Mouse (Mus musculus) T-cell, adult 2 months (primary cell): ENCODE data around the gene Gm44502.

ENCODE experiments used
- DNase-seq: peaks from one replicate; pipeline ENCODE4 v3.0.0; 2022; ENCODE audit warnings: low spot score

Gm44502 gene

DNA sequence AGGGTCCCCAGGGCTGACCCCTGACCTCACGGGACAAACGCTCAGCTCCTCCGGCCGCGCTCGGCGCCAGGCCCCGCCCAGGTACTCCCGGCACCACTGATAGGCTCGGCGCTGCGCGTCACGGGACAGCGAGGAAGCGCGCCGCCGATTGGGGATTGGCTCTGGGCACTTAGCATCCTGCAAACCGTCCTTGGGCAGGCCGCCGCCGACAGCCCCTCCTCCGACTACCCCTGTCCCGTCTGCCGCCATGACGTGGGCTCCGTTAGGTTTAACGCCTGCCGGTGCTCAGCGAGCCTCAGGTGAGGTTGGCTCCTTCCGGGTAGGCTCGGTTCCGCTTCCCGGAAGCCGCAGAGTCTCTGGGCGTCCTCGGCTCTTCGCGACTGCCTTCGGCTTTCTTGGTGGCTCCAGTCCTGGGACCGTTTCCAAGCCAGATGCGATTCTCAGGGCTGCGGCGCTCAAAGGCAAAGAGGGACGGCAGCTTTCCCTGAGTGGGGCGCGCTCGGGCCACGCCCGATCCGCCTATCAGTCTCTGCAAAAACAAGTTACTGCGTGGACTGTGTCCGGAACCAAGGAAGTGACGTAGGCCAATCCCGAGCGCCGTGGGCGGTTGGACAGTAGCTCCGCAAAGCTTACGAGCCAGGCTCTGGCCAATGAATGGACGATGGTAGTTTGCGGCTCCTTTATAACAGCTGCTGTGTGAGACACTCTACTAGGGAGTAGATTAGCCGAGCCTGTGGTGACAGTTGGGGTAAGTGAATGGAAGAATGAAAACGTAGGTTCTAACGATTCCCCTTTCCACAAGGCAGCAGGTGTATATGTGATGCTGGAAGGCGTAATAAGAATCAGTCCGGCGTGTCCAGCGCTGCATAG is at the start of gene Gm44502, which contains the start of the genes C730034F03Rik and Chkb:
TSS of gene Gm44502 (minus strand) at position 345 of the 870 bp plus-strand sequence.
TSS of gene C730034F03Rik (plus strand) at position 238 of the 870 bp plus-strand sequence.
TSS of gene Chkb (minus strand) at position 557 of the 870 bp plus-strand sequence.
- peak; percentile 94 for DNase-seq

DNA sequence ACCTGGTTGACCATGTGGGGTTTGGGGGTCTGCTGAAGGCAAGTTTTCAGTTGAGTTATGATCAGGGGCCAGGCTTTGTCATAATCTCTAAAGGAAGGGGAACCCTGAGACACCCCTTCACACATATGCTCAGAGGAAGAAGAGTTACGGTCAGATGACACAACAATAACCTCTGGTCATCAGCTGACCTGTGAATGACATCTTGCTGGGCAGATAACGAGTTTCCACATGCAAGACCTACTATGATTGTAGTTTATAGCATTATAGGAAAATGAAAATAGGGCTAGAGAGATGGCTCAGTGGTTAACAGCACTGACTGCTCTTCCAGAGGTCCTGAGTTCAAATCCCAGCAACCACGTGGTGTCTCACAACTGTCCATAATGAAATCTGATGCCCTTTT is 49.1 kb upstream of the Gm44502 start:
- DNase-seq = no peak

DNA sequence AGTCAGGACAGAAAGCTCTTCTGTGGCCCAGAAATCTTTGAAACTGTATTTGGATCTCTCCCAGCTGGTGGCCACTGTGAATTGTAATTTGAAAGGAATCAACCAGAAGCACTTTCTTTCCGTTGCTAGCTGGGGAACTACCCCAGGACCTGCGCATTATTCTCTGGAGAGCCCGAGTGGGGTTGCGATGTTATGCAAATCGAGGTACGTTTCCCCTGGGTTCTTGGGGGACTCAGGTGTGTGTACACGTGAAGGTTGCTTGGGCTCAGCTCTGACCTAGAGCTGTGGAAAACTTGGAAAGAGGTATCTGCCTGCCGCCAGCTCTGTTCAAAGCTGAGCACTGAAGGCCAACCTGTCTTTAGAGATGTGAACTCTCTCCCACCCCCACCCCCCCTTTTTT is 48.3 kb upstream of the Gm44502 start:
- DNase-seq = no peak

DNA sequence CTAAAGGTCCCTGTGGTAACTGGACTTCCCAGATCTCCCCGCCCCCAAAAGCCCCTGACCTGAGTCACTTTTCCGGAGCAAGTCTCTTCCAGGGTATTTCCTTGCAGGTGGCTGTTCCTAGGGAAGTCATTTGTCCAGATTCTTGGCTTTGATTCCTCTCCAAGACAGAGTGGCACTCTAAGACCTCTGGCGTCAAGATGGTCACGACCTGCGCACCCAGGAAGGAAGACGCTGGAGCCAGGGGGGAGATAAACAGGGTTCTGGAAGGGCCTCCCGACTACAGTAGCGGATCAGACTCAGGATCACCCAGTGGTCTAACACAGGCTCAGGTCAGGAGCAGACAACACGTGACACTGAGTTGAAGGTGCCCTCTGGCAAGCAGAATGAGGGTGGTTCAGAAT is 47.6 kb upstream of the Gm44502 start, which contains the start of gene Arsa:
TSS of gene Arsa (minus strand) at position 335 of the 401 bp plus-strand sequence.
- no peak for DNase-seq

DNA sequence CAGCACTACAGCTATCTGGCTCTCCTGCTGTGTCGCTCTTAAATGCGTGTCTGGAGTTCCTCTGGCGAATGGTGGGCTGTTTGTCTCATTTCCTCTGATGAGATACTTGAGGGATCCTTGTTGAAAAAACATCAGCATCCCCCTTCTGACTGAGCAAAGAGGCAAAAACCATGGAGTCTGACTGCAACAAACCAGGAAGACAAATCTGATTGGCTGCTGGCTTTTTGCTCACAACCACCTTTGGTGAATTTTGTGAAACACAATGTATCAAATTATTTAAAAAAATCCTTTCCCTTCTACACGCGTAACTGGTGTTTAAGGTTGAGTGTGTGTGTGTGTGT is 46.9 kb upstream of the Gm44502 start:
- DNase-seq = no peak

DNA sequence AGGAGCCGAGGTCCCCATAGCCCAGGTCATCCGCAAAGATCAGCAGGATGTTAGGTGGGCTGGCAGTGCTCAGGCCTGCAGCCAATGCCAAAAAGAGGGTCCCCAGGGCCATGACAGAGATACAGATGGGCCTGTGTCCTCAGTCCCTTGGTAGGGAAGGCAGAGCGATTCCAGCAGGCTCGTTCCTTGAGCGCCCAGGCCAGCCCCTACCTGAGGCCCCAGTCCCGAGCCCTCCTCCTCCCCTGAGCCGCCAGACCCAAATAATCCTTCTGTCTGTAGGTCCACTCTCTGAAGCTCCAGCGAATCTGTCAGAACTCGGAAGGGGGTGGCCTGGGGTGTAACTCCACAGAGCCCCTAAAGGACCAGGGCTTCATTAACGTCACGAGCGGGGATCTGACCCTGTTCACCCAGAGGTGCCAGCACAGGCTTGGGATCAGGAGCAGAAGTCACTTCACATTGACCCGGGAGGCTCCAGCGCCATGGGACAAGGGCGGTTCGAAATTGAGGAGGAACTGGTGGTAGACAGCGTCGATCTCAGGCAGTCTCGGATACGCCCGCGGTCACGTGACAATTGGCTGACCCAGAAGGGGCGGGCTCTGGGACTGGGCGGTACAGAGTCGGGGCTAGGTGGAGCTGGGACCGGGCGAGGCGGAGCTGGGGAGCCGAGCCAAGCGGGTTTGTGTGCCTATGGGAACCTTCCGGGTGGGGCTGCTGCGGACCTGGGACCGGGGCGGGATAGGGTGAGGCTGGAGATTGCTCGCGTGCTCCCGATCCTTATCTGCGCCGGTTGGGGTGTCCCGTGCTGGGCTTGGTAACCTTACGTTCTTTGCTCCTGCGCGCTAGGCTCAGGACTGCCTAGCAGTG is 46.3 kb upstream of the Gm44502 start:
- DNase-seq = peak; percentile 91

DNA sequence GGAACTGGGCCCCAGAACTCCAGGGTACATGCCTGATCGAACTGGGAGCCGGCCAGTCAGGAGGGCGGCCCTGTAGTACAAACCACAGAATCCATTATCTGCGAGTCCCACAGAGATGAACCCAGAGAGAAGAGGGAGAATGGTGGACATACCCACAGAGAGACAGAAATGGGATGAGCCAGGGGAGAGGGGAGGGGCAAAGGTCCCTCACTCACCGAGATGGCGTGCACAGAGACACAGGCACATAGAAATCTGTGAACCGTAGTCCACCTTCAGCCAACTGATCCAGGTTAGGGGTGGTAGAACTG is 45.8 kb upstream of the Gm44502 start:
- no peak for DNase-seq

DNA sequence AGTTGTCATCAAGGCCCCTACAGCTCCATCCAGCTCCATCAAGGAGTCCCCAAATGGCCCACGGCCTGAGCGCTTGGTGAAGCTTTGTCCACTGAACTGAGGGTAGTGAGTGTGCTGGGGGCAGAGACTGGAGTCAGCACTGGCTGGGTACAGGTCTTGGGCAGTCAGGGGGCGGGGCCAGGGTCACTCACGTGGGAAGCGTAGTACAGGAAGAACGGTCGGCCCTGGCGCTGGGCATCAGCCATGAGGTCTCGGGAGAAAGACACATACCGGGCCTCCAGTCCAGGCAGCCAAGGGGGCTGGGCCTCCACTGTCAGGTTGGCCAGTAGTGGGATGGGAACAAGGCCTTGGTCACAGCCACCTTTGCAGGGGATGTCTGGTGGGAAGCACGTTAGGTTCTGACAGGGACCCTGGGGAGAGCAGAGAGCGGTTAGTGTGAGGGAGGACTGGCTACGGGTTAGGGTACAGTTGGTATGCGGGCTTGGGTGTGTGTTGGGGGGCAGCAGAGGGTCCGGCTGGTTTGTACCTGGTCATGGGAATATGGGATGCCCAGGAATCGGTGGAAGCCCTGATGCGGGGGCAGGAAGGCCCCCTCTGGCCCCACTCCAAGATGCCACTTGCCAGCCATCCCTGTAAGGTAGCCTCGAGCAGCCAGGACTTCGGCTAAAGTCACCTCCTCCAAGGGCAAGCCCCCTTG is 45.2 kb upstream of the Gm44502 start:
- no peak for DNase-seq

DNA sequence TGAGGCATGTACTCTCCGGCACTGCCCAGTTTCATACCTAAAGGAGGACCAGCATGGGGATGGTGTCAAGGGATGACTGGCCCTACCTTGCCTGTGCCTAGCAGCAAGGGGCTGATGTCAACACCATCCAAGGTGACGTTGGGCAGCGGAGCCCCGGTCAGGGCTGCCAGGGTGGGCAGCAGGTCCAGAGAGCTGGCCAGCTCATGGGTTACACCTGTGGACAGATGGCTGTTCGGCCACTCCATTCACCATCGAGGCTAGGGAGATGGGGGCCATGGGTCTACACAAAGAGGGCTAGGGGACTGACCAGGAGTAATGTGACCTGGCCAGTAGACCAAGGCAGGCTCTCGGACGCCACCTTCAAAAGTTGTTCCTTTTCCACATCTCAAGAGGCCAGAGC is 44.4 kb upstream of the Gm44502 start:
- DNase-seq = no peak

DNA sequence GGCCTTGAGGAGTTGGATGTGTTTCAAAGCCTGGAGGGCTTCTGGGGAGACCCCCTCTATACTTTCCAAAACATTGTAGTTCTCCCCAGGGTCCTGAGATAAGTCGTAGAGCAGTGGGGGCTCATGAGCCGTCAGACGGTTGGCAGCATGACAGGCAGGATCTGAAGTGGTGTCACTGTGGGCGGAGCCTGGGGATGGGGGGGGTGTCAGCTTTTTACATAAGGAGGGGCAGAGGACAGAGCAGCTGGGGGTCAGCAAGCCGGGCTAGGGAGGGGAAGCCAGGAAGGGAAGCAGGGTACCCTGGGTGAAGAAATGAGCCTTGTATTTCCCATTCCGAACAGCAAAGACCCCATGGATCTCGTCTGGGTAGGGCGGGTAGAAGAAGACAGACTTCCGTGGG is 43.9 kb upstream of the Gm44502 start:
- DNase-seq = no peak

DNA sequence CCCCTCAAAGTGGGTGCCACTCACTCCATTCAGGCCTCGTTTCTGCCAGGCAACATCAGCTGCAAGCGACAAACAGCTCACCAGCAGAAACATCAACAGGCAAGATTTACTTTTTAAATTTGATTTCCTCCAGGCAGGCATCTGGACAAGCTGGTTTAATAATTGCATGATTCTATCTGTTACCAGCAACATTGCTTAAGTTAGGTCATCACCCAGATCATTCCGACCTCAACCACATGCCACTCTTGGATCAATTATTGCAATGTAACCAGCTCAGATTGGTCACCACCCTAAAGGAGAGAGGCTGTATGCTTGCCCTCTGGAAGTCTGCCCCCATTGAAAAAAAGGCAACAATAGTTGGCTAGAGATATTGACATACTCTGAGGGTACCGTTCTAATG is 42.0 kb upstream of the Gm44502 start:
- DNase-seq = no peak

DNA sequence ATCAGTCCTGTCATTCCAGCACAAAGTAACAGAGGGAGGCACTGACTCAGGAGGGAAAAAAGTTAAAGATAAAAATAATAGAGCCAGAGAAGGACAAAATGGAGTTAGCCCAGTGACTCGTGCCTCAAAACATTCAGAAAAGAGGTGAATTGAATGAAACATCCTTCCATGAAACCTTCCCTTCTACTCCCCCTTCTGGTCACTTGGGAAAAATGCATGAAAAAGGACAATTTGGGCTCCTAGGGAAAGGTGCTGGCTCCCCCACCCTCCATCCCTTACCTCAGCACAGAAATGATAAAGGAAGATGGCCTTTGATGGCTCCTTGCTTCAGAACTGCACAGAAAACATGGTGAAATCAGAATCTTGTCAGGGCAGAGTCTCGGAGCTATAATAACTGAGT is 39.1 kb upstream of the Gm44502 start:
- DNase-seq = no peak

DNA sequence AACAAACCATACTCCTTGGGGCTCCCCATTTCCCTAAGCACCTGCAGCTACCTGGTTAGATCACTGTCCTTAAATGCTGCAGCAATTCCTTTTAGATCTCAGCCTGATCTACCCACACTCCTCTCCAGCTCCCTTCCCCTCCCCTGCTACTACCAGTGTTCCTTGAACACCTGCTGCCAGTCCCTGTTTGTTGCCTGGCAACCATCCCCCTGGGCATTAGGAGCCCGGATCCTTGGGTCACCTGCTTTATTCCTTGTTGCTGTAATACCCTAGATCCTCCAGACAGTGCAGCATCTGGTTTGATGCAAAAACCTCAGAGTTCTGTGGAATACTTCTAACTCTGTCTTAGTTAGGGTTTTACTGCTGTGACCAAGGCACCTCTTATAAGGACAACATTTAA is 35.6 kb upstream of the Gm44502 start:
- DNase-seq = no peak

DNA sequence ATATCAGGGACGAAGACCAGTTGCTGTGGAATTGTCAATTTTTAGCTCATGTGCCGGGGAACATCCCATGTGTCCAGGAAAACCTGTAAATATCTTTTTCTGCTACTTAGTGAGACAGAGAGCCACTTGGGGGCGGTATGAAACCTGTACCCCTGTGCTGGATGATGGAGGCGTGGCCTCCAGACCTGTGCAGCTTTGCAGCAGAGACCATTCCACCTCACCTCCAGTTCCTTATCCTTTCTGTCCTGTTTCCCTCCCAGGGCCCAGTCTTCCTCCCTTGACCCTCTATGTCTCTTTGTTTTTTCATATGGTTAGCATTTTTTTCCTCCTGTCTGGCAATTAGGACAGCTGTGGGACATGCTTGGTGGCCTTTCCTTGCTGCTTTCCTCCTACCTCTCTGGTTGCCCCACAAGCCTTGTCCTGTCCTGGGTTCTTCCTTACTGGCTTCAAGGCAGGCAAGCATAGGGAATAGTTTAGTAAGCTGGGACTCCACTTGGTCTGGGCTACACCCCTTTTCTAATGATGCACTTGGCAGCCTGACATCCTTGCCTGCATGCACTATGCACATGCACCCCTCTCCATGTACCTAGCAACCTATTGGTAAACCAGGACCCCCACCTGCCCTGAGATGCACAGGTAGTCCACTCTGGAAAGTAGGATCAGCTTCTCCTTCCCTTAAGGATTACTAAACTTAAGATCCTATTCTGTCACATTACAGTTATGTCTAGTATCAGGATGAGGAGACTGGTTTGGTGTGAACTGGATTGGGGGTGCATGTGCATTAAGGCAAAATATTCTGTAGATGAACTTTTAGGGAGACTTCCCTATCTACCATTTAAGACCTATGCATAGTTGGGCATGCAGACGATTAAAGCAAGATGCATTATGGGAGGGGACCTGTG is 34.1 kb upstream of the Gm44502 start:
- DNase-seq = no peak

DNA sequence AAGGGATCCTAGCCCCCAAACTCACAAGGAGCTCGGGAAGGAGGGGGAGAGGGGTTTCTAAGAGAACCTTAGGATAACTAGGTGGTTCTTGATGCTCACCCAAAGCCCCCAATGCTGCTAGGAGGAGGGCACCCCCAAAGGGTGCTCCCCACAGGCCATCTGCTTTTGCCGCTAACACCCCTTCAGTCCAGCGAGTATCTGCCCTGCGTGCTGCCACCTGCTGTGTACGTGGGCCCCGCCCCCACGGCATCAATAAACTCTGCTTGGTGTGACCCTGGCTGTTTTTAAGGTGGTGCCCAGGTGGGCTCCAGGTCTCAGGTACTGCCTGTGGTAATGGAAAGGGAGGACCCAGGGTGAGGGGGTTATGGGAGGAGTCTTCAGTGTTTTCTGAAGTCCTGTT is 32.7 kb upstream of the Gm44502 start:
- DNase-seq = no peak

DNA sequence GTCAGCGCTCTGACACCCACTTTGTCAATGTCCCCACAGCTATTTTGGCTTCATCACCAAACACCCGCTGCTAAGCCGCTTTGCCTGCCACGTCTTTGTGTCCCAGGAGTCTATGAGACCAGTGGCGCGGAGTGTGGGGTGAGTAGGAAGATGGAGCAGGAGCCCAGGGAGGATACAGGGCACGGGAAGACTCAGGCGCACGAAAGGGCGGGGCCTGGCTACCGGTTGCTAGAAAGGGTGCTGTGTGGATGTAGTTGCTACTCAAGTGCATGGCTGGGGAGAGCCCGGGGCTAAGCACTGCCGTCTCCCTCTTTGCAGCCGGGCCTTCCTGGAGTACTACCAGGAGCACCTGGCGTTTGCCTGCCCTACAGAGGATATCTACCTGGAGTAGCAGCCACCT is 31.8 kb upstream of the Gm44502 start:
- no peak for DNase-seq

DNA sequence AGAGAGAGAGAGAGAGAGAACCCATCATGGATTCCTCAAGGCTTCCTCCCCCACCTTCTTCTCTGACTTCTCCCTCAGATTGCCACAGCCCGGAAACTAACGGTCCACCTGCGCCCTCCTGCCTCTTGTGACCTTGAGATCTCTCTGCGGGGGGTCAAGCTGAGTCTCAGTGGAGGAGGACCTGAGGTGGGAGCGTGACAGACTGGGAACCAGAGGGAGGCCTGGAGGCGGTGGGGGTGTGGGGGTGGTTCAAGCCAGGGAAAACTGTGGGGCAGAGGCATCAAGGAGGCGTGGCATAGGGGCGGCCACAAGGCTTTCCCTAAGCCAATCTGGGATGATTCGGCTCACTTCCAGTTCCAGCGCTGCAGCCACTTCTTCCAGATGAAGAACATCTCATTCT is 30.8 kb upstream of the Gm44502 start:
- no peak for DNase-seq

DNA sequence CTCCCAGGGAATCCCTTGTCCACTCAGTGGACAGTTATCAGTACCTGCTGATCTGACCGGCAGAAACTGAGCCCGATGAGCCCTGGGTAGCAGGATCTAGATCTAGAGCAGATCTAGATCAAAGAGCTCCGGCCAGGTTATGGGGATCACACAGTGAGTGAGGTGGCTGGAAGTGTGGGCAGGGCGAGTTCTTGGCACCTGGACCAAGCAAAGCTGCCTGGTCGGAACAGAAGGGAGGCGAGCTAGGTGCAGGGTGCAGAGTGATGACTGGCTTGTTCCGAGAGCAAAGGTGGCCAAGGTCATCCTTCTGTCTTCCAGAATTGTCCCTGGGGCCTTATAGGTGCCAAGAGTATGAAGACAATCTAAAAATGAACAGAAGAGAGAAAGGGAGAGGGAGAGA is 30.3 kb upstream of the Gm44502 start:
- DNase-seq = no peak

DNA sequence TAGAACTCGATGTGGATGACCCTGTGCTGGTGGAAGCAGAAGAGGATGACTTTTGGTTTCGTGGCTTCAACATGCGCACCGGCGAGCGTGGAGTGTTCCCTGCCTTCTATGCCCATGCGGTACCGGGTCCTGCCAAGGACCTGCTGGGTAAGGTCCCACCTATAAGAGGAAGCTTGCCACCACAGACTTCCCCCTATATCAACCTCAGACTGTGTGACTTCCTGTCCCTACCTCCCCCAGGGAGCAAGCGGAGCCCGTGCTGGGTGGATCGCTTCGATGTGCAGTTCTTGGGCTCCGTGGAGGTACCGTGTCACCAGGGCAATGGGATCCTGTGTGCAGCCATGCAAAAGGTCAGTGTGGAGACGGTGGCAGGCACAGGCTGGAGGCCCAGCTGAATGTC is 29.4 kb upstream of the Gm44502 start:
- peak; percentile 20 for DNase-seq

DNA sequence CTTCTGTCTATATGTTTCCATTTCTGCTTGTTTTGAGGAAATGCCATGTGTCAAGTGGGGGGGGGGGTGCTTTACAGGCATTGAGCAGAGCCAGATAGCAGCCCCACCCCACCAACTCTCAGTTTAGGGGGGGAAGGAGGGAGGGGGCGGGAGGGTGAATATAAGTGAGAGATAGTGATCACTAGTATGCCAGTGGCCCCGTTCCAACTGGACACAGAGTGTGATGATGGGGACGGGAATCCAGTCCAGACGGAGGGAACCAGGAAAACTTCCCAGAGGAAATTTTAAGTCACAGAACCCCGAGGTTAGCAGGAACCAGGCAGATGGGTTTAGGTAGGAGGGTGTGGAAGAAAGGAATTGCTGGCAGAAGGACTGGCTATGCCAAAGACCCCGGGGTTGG is 26.1 kb upstream of the Gm44502 start:
- no peak for DNase-seq

DNA sequence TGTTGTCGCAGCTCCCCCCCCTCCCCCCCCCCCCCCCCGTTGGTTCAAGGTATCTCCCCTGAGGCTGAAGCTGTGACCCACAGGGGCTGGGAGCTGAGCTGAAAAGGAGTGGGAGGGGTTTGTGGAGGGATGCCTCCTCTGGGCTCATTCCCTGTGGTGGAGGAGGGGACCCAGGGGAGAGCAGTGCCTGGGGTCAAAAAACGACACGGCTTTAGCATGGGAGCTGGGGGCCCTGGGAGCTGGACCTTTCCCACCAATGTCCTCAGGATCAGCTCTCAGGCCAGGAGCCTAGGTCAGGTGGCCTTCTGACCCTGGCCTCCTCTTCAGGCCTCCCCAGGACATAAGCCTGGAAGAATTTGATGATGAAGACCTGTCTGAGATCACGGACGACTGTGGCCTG is 25.4 kb upstream of the Gm44502 start:
- DNase-seq = no peak
